Mouse (Mus musculus): ENCODE results near the gene Fam166b.

- no peak for TF ChIP-seq GATA1 (IDR thresholded peaks at IDR 0.05; ENCODE audit: low read length)
- TF ChIP-seq TAL1 (IDR thresholded peaks at IDR 0.05; ENCODE audit: low read length), result no peak
These were observed 613 bp downstream of the Fam166b start for GRCm38 (mm10) chr4:43428180-43428861.

All from erythroblast, embryonic 14.5 days (primary cell).